ENCODE assay signal across 26 mouse cellular contexts in the genomic region with DNA sequence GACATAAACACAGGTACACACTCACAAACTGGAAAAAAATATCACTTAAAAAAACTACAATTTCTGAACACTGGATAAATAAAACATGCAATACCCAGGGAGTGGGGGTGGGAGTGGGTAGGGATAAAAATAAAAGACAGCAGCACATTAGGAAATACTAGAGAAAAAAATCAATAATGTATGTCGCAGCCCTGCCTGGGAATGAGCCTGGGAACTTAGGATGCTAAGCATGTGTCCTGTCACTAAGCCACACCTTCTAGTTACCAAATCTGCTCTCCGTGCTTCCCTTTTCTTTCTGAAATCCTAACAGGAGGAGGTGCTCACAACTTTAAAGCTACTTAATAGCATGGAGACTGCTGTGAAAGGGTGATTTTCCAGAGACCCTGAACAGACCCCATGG. TPM values are rescaled to one million over a fixed set of nuclear protein-coding genes. Genes with fewer than 3 reads are reported as not detected.
DNase-seq lines count a peak whose midpoint lies in the region; ATAC-seq lines count a peak whose summit lies in the region.
"Had no signal": no experiment of that assay in that cellular context is flagged by ENCODE, and none has a peak within 500 bp of the region (broad histone marks: within the 10 kb centered on the region; RNA-seq: fewer than 3 reads in every experiment).

No protein-coding gene starts in this region.

- no peaks in the 10 kb centered on the region for H3K9me3 ChIP-seq in liver, embryonic 16.5 days (replicated peaks; ENCODE audit: control insufficient read depth, low read length)
- H3K9me3 ChIP-seq in liver, embryonic 11.5 days (ENCODE audit: control insufficient read depth, low read length): no peaks in the 10 kb centered on the region
- H3K9me3 ChIP-seq: embryonic facial prominence, embryonic 13.5 days; embryonic facial prominence, embryonic 15.5 days; forebrain, embryonic 10.5 days; forebrain, embryonic 12.5 days; G1E had no signal

- no peaks in the 10 kb centered on the region for H3K27me3 ChIP-seq in liver, embryonic 16.5 days (ENCODE audit: control insufficient read depth, insufficient read depth, low read depth, low read length)
- H3K27me3 ChIP-seq in liver, embryonic 11.5 days (replicated peaks; ENCODE audit: control insufficient read depth, insufficient read depth, low read length): no peaks in the 10 kb centered on the region
- H3K27me3 ChIP-seq: CH12.LX; embryonic facial prominence, embryonic 13.5 days; embryonic facial prominence, embryonic 15.5 days; forebrain, embryonic 12.5 days had no signal

- peak; percentile 50 for ATAC-seq in liver, embryonic 16.5 days (ENCODE audit: low read depth)
- ATAC-seq in liver, embryonic 11.5 days (replicated peaks; ENCODE audit: low FRiP score): no peak
- ATAC-seq: CD4-positive, CD25-positive, alpha-beta regulatory T cell, adult 4 months; forebrain, embryonic 14.5 days; forebrain, embryonic 16.5 days had no signal

- H3K36me3 ChIP-seq in liver, embryonic 16.5 days (ENCODE audit: control insufficient read depth, insufficient read depth): peaks cover 29% of the 10 kb centered on the region
- H3K36me3 ChIP-seq in liver, embryonic 11.5 days (ENCODE audit: control insufficient read depth, insufficient read depth, low read length): peaks cover 26% of the 10 kb centered on the region

- no peaks in the 10 kb centered on the region for H3K4me1 ChIP-seq in liver, embryonic 16.5 days (ENCODE audit: control insufficient read depth, low read depth, low read length)
- H3K4me1 ChIP-seq in liver, embryonic 11.5 days (replicated peaks; ENCODE audit: control insufficient read depth, insufficient read depth, low read length): no peaks in the 10 kb centered on the region
- H3K4me1 ChIP-seq: embryonic facial prominence, embryonic 13.5 days; embryonic facial prominence, embryonic 15.5 days; forebrain, embryonic 10.5 days; forebrain, embryonic 12.5 days had no signal

- peak; percentile 29 for DNase-seq in heart, adult 11 months
- DNase-seq in heart, adult 8-10 months (ENCODE audit: low spot score): no peak
- DNase-seq in liver, embryonic 11.5 days (ENCODE audit: low spot score): no peak
- DNase-seq in MN1 (ENCODE audit: low spot score): peak; percentile 34
- DNase-seq: adrenal gland, adult 2 months; adrenal gland, postnatal 10 days; adrenal gland, postnatal 25 days; B cell, adult 2 months; cerebellum, adult 11 months; cerebellum, adult 18-20 months; cerebellum, adult 8-10 months; cerebellum, adult 9-11 months; cerebellum, postnatal 14 days; cerebellum, postnatal 36 days; embryo, embryonic 11 days had no signal

- H3K9ac ChIP-seq in liver, embryonic 16.5 days (ENCODE audit: low read depth, low read length): no peak overlapping the region
- H3K9ac ChIP-seq in liver, embryonic 11.5 days (ENCODE audit: low read depth, low read length): no peak overlapping the region
- H3K9ac ChIP-seq: embryonic facial prominence, embryonic 13.5 days; embryonic facial prominence, embryonic 15.5 days; forebrain, embryonic 12.5 days had no signal

- H3K27ac ChIP-seq in liver, embryonic 16.5 days (ENCODE audit: low read length): no peak overlapping the region
- no peak overlapping the region for H3K27ac ChIP-seq in liver, embryonic 11.5 days (ENCODE audit: low read depth, low read length)
- H3K27ac ChIP-seq: embryonic facial prominence, embryonic 13.5 days; embryonic facial prominence, embryonic 15.5 days; forebrain, embryonic 10.5 days; forebrain, embryonic 12.5 days had no signal

- H3K4me3 ChIP-seq in liver, embryonic 16.5 days (ENCODE audit: low read depth, low read length): no peak overlapping the region
- H3K4me3 ChIP-seq in liver, embryonic 11.5 days (ENCODE audit: low read depth, low read length): no peak overlapping the region
- H3K4me3 ChIP-seq: embryonic facial prominence, embryonic 13.5 days; embryonic facial prominence, embryonic 15.5 days; erythroblast, embryonic 14.5 days; forebrain, embryonic 10.5 days; forebrain, embryonic 12.5 days had no signal

- 76% methylated on average over 2 of the region's 2 CpGs for WGBS in liver, embryonic 16.5 days (ENCODE audit: insufficient replicate concordance)
- 82% methylated on average over 2 of the region's 2 CpGs for WGBS in liver, embryonic 11.5 days

- H3K4me2 ChIP-seq in liver, embryonic 16.5 days (ENCODE audit: low read depth, low read length): no peak overlapping the region
- no peak overlapping the region for H3K4me2 ChIP-seq in liver, embryonic 11.5 days
- H3K4me2 ChIP-seq: embryonic facial prominence, embryonic 13.5 days; embryonic facial prominence, embryonic 15.5 days; forebrain, embryonic 12.5 days had no signal

RNA-seq across cellular contexts. Expression of gene Cox18, which starts 6.0 kb away (rescaled TPM):
- total RNA-seq in heart, adult 8-10 months (2022): 10 to 100 TPM in 2 of 4 experiments, 1 to 10 TPM in 2; 9.2 to 13.0 (median 11.2) TPM
- 8.5 and 10.8 TPM in 2 replicates for polyA plus RNA-seq in liver, embryonic 16.5 days (2015; fragmentation: Nextera tagmentation; extraction: Ambion mirVana)
- 33.0 and 35.9 TPM in 2 replicates for polyA plus RNA-seq in liver, embryonic 11.5 days (2014; fragmentation: Nextera tagmentation; extraction: Ambion mirVana)

Comparison
In these comparisons a context has a peak if more than half of its experiments do, and no peak if none do; other contexts are left out.
1. DNase-seq: peak in heart, adult 11 months (single experiment) and MN1 (single experiment); none in heart, adult 8-10 months (single experiment) and liver, embryonic 11.5 days (single experiment).